Mouse (Mus musculus) kidney, adult 2 months (tissue): ENCODE measurements around the gene Mctp1.

Experiments
- CTCF ChIP-seq: fragments of 200-500 bp; conservative IDR thresholded peaks from 2 replicates; pipeline ENCODE4 v1.5.1; 2011; ENCODE audit warnings: low read depth, mild to moderate bottlenecking, control low read depth, low read length, moderate library complexity, mixed read lengths; ENCODE audit not compliant: insufficient read depth, insufficient read length
- POLR2A ChIP-seq: fragments of 200-500 bp; IDR thresholded peaks from one replicate; pipeline ENCODE4 v1.6.1; 2011; ENCODE audit warnings: low read depth, low read length, control low read depth

DNA sequence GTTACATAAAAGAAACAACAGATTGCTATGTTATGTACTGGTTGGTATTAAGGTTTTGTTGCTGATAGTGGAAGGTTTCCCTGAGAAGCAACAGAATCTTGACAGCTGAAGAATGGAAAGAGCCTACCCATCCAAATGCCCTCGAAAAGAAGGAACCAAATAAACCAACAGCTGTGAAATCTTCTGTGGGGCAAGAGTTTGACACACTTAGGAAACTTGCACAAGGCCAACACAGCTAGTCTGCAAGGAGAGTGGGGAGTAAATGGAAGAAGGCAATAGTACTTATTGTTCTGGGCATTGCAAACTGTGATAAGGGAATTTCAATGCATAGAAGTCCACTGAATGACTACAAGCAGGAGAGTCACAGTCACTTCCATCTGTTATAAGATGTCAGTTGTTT lies 236.2 kb downstream of the Mctp1 start:
- TF ChIP-seq POLR2A = no peak
- TF ChIP-seq CTCF = no peak
